Mouse (Mus musculus) midbrain, postnatal 0 days (tissue): ENCODE measurements around the gene Tbc1d24. TPM values are rescaled to one million over a fixed set of nuclear protein-coding genes. Genes with fewer than 3 reads are reported as not detected.

Source experiments
- ATAC-seq: fragments of 200-750 bp; cut with Nextera tagmentation; 2 replicates; pipeline ENCODE4 v1.8.0; 2017; ENCODE audit warnings: moderate number of reproducible peaks, mild to moderate bottlenecking, moderate TSS enrichment, moderate library complexity; ENCODE audit not compliant: low FRiP score
- DNase-seq: peaks from one replicate; pipeline ENCODE4 v3.0.0-alpha.2; 2015; ENCODE audit warnings: low spot score
- H3K27ac ChIP-seq: fragments of 300-500 bp; sonication (generic); 2 replicates; pipeline ENCODE4 v1.5.1; 2014; ENCODE audit warnings: low read depth, mild to moderate bottlenecking, low read length, mixed read lengths
- H3K27me3 ChIP-seq: fragments of 300-500 bp; sonication (generic); 2 replicates; pipeline ENCODE4 v1.6.1; 2014; ENCODE audit warnings: low read length, control low read depth, mixed read lengths; ENCODE audit not compliant: insufficient read depth
- H3K36me3 ChIP-seq: fragments of 300-500 bp; sonication (generic); 2 replicates; pipeline ENCODE4 v1.6.1; 2014; ENCODE audit warnings: low read length, control low read depth, mixed read lengths; ENCODE audit not compliant: insufficient read depth
- H3K4me1 ChIP-seq: fragments of 300-500 bp; sonication (generic); 2 replicates; pipeline ENCODE4 v1.6.1; 2014; ENCODE audit warnings: mild to moderate bottlenecking, control low read depth, antibody characterized with exemption, low read length, mixed read lengths; ENCODE audit not compliant: insufficient read depth
- H3K4me2 ChIP-seq: fragments of 300-500 bp; sonication (generic); 2 replicates; pipeline ENCODE4 v1.6.1; 2014; ENCODE audit warnings: low read depth, mild to moderate bottlenecking, low read length, mixed read lengths; ENCODE audit not compliant: poor library complexity, severe bottlenecking
- H3K4me3 ChIP-seq: fragments of 300-500 bp; sonication (generic); 2 replicates; pipeline ENCODE4 v1.5.1; 2014; ENCODE audit warnings: low read depth, mild to moderate bottlenecking, low read length, moderate library complexity
- H3K9ac ChIP-seq: fragments of 300-500 bp; sonication (generic); replicated peaks from 2 replicates; pipeline ENCODE4 v1.6.1; 2014; ENCODE audit warnings: mild to moderate bottlenecking, low read length, moderate library complexity, mixed read lengths; ENCODE audit not compliant: poor library complexity, severe bottlenecking
- H3K9me3 ChIP-seq: fragments of 300-500 bp; sonication (generic); 2 replicates; pipeline ENCODE4 v1.6.1; 2016; ENCODE audit warnings: low read length, control low read depth
- CTCF ChIP-seq: IDR thresholded peaks from 2 replicates; pipeline ENCODE4 v1.5.1; 2016; ENCODE audit warnings: antibody characterized with exemption, mild to moderate bottlenecking
- WGBS: fragments of 180-500 bp; shearing (Covaris S2); extraction: QIAGEN DNeasy Blood & Tissue Kit; methylation state at CpG from one replicate; pipeline ENCODE4 v1.1.7; 2014; 5-methylcytosine and 5-hydroxymethylcytosine counted together
- polyA plus RNA-seq: library from polyadenylated mRNA; unstranded; fragments of >200 nt; fragmentation: Nextera tagmentation; extraction: Ambion mirVana; gene quantifications from 2 replicates; pipeline ENCODE4 v1.2.1, GENCODE M21; 2015
- total RNA-seq: library from RNA; depleted of rRNA; stranded (reverse); fragments of >200 nt; gene quantifications from 2 replicates; pipeline ENCODE4 v1.2.3, GENCODE M21; 2014

The Tbc1d24 gene
- total and polyA plus RNA-seq, 2 experiments from 2014 or later: 27.6 to 146 TPM

DNA sequence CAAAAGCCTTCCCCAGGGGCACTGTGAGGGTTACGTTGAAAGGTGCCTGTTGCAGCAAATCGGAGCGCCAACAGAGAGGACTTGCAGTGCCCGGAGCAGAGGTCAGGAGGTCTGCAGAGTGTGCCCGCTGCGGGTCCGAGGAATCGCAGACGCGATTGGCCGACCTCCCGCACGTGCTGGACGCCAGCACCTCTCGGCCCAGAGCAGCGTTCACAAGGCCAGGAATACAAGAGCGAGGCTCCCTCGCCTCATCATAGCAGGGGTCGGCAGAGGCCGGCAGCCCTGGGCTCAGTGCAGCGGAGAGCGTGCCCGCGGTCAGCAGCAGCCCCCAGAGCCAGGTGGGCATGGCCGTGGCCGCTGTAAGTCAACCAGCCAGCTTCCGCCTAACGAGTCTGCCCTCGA, 3.3 kb upstream of the Tbc1d24 start:
- Histone ChIP-seq H3K27ac (peak overlapping the region; percentile 40), H3K4me1 (peaks cover 54% of the 10 kb centered on the region), H3K4me3 (peak overlapping the region; percentile 38), H3K4me2 (peak overlapping the region; percentile 79), H3K9ac (peak overlapping the region; percentile 72), H3K36me3 (no peaks in the 10 kb centered on the region), H3K9me3 (no peaks in the 10 kb centered on the region), H3K27me3 (no peaks in the 10 kb centered on the region)
- no peak for TF ChIP-seq CTCF
- DNase-seq (no peak), ATAC-seq (no peak)
- 4% methylated on average over 29 of the region's 29 CpGs for WGBS

DNA sequence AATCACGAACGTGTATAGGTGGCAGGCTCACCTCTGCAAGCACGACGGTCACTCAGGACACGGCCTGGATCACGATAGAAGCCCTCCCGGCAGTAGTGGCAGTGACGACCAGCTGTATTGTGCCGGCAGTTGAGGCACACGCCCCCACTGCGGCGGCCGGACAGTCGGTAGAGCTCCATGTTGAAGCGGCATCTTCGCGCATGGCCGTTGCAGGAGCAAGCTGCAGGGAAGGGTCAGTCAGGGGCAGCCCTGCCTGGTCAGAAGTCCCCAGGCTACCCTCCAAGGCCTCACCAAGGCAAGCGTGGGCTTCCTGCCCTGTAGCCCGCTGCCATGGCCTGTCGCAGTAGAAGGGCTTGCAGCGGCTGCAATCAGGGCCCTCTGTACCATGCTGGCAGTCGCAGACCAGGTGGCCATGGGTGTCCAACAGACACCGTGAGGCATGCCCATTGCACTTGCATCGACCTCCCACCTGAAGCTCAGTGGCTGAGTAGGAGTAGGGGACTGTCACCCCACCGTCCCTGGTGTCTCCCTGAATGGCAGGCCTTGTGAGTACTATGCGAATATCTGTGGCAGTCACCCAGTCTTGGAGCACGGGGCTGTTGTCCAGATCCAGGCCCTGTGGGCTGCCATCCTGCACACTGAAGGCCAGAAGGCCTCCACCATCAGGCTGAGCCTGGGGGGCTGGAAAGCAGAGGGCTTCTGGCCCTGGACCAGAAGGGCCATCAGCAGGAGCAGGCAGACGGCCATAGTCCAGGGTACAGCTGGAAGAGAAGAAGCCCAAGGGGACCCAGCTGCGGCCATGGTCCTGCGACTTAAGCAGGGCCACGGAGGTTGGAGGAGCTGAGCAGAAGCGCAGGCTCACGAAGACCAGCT, 2.6 kb upstream of the Tbc1d24 start:
- ATAC-seq (no peak), DNase-seq (peak; percentile 48)
- Histone ChIP-seq H3K9ac (peak overlapping the region; percentile 72), H3K4me1 (peaks cover 60% of the 10 kb centered on the region), H3K27ac (peak overlapping the region; percentile 40), H3K4me3 (peak overlapping the region; percentile 38), H3K36me3 (no peaks in the 10 kb centered on the region), H3K4me2 (peak overlapping the region; percentile 79), H3K9me3 (no peaks in the 10 kb centered on the region), H3K27me3 (no peaks in the 10 kb centered on the region)
- TF ChIP-seq CTCF: no peak
- WGBS: 59% methylated on average over 34 of the region's 34 CpGs

- H3K36me3 ChIP-seq: 0 out of 2 replicates have a peak, but pooled peaks cover under 1% of the 10 kb centered on the region
- H3K9ac ChIP-seq: peak overlapping the region; percentile 83
- ATAC-seq (peak; percentile 7; the same call in 1 of the 2 replicates), DNase-seq (peak; percentile 77)
- H3K27me3 ChIP-seq: no peaks in the 10 kb centered on the region
- H3K27ac ChIP-seq: peak overlapping the region; percentile 67
- peak overlapping the region; percentile 79 for H3K4me2 ChIP-seq
- WGBS: 5% methylated on average over 61 of the region's 62 CpGs
- peak overlapping the region; percentile 69 for H3K4me3 ChIP-seq
- peaks cover 65% of the 10 kb centered on the region for H3K4me1 ChIP-seq
- peak; percentile 56 for TF ChIP-seq CTCF
- no peaks in the 10 kb centered on the region for H3K9me3 ChIP-seq
Observed at GRCm38 (mm10) chr17:24206451-24207351, 1.3 kb upstream of the Tbc1d24 start.

GRCm38 (mm10) chr17:24205908-24206361, 573 bp upstream of the Tbc1d24 start:
- WGBS: 4% methylated on average over 15 of the region's 15 CpGs
- Histone ChIP-seq H3K4me1 (peaks cover 60% of the 10 kb centered on the region), H3K9ac (peak overlapping the region; percentile 83), H3K27ac (peak overlapping the region; percentile 66), H3K4me2 (peak overlapping the region; percentile 79), H3K36me3 (0 out of 2 replicates have a peak, but pooled peaks cover 3% of the 10 kb centered on the region), H3K9me3 (no peaks in the 10 kb centered on the region), H3K27me3 (no peaks in the 10 kb centered on the region), H3K4me3 (peak overlapping the region; percentile 69)
- ATAC-seq (peak; percentile 10; the same call in 1 of the 2 replicates), DNase-seq (peak; percentile 38)
- TF ChIP-seq CTCF: no peak

GRCm38 (mm10) chr17:24204846-24205245, 516 bp downstream of the Tbc1d24 start:
- Histone ChIP-seq H3K4me2 (peak overlapping the region; percentile 79), H3K9ac (peak overlapping the region; percentile 83), H3K9me3 (no peaks in the 10 kb centered on the region), H3K27ac (peak overlapping the region; percentile 77), H3K4me3 (peak overlapping the region; percentile 69), H3K27me3 (no peaks in the 10 kb centered on the region), H3K4me1 (peaks cover 59% of the 10 kb centered on the region), H3K36me3 (0 out of 2 replicates have a peak, but pooled peaks cover 3% of the 10 kb centered on the region)
- 3% methylated on average over 7 of the region's 7 CpGs for WGBS
- DNase-seq (no peak), ATAC-seq (no peak)
- no peak for TF ChIP-seq CTCF
